Mouse (Mus musculus) midbrain, embryonic 14.5 days (tissue): ENCODE results near the gene C2cd3. TPM values are rescaled to one million over a fixed set of nuclear protein-coding genes. Genes with fewer than 3 reads are reported as not detected.
A peak's percentile ranks its signal among the peaks of the same experiment; 100 is the strongest.

Experiments
- ATAC-seq: fragments of 200-750 bp; cut with Nextera tagmentation; 2 replicates; pipeline ENCODE4 v1.8.0; 2017; ENCODE audit warnings: moderate number of reproducible peaks, moderate library complexity; ENCODE audit not compliant: low FRiP score, low TSS enrichment
- DNase-seq: peaks from one replicate; pipeline ENCODE4 v3.0.0-alpha.2; 2015
- H3K27ac ChIP-seq: fragments of 300-500 bp; sonication (generic); replicated peaks from 2 replicates; pipeline ENCODE4 v1.5.1; 2014; ENCODE audit warnings: mild to moderate bottlenecking, low read depth, low read length, moderate library complexity
- H3K27me3 ChIP-seq: fragments of 300-500 bp; sonication (generic); 2 replicates; pipeline ENCODE4 v1.6.1; 2014; ENCODE audit warnings: low read length, control low read depth, mixed read lengths; ENCODE audit not compliant: control insufficient read depth, insufficient read depth
- H3K36me3 ChIP-seq: fragments of 300-500 bp; sonication (generic); 2 replicates; pipeline ENCODE4 v1.6.1; 2014; ENCODE audit warnings: low read length, control low read depth; ENCODE audit not compliant: control insufficient read depth, insufficient read depth
- H3K4me1 ChIP-seq: fragments of 300-500 bp; sonication (generic); 2 replicates; pipeline ENCODE4 v1.6.1; 2014; ENCODE audit warnings: mild to moderate bottlenecking, antibody characterized with exemption, low read length, control low read depth; ENCODE audit not compliant: control insufficient read depth, insufficient read depth
- H3K4me2 ChIP-seq: fragments of 300-500 bp; sonication (generic); 2 replicates; pipeline ENCODE4 v1.6.1; 2014; ENCODE audit warnings: mild to moderate bottlenecking, low read length, moderate library complexity
- H3K4me3 ChIP-seq: fragments of 300-500 bp; sonication (generic); replicated peaks from 2 replicates; pipeline ENCODE4 v1.5.1; 2014; ENCODE audit warnings: low read depth, low read length
- H3K9ac ChIP-seq: fragments of 300-500 bp; sonication (generic); replicated peaks from 2 replicates; pipeline ENCODE4 v1.6.1; 2014; ENCODE audit warnings: mild to moderate bottlenecking, low read length, moderate library complexity
- H3K9me3 ChIP-seq: fragments of 300-500 bp; sonication (generic); 2 replicates; pipeline ENCODE4 v1.6.1; 2016; ENCODE audit warnings: low read length, control low read depth, mixed read lengths; ENCODE audit not compliant: control insufficient read depth
- WGBS: fragments of 180-500 bp; shearing (Covaris S2); extraction: QIAGEN DNeasy Blood & Tissue Kit; methylation state at CpG from one replicate; pipeline ENCODE4 v1.1.7; 2014; 5-methylcytosine and 5-hydroxymethylcytosine counted together
- polyA plus RNA-seq: library from polyadenylated mRNA; unstranded; fragments of >200 nt; fragmentation: Nextera tagmentation; extraction: Ambion mirVana; gene quantifications from 2 replicates; pipeline ENCODE4 v1.2.1, GENCODE M21; 2014

C2cd3 gene
- polyA plus RNA-seq, 1 experiment from 2014 or later = 27.7 TPM

- no peaks in the 10 kb centered on the region for H3K9me3 ChIP-seq
- no peaks in the 10 kb centered on the region for H3K36me3 ChIP-seq
- H3K9ac ChIP-seq = no peak overlapping the region
- ATAC-seq (no peak), DNase-seq (peak; percentile 14)
- H3K4me2 ChIP-seq = peak overlapping the region; percentile 23
- WGBS = 35% methylated on average over 8 of the region's 8 CpGs
- H3K4me3 ChIP-seq = no peak overlapping the region
- H3K4me1 ChIP-seq = peaks cover 17% of the 10 kb centered on the region
- peak overlapping the region; percentile 72 for H3K27ac ChIP-seq
- H3K27me3 ChIP-seq = no peaks in the 10 kb centered on the region; the same call in 1 of the 2 replicates
These were observed 123.0 kb downstream of the C2cd3 start for GRCm38 (mm10) chr7:100495042-100495441.

- Histone ChIP-seq H3K4me2 (peak overlapping the region; percentile 23), H3K4me3 (no peak overlapping the region), H3K9ac (no peak overlapping the region; the same call in 1 of the 2 replicates), H3K36me3 (no peaks in the 10 kb centered on the region), H3K9me3 (no peaks in the 10 kb centered on the region), H3K27ac (peak overlapping the region; percentile 72), H3K4me1 (peaks cover 17% of the 10 kb centered on the region), H3K27me3 (no peaks in the 10 kb centered on the region; the same call in 1 of the 2 replicates)
- ATAC-seq (peak; percentile 68; the same call in 1 of the 2 replicates), DNase-seq (peak; percentile 80)
- whole genome bisulfite sequencing = 29% methylated on average over 11 of the region's 11 CpGs
These were observed 123.7 kb downstream of the C2cd3 start for GRCm38 (mm10) chr7:100495581-100496251.

GRCm38 (mm10) chr7:100496371-100496770, 124.3 kb downstream of the C2cd3 start:
- ATAC-seq (no peak), DNase-seq (no peak)
- WGBS = 86% methylated on average over 6 of the region's 6 CpGs
- no peaks in the 10 kb centered on the region for H3K9me3 ChIP-seq
- peak overlapping the region; percentile 72 for H3K27ac ChIP-seq
- H3K9ac ChIP-seq = no peak overlapping the region
- H3K27me3 ChIP-seq = no peaks in the 10 kb centered on the region; the same call in 1 of the 2 replicates
- H3K36me3 ChIP-seq = no peaks in the 10 kb centered on the region
- H3K4me2 ChIP-seq = peak overlapping the region; percentile 23; the same call in 1 of the 2 replicates
- peaks cover 17% of the 10 kb centered on the region for H3K4me1 ChIP-seq
- H3K4me3 ChIP-seq = no peak overlapping the region

- no peak overlapping the region for H3K4me2 ChIP-seq
- no peak overlapping the region for H3K4me3 ChIP-seq
- peaks cover 17% of the 10 kb centered on the region for H3K4me1 ChIP-seq
- ATAC-seq = no peak
- WGBS = 98% methylated on average over 9 of the region's 9 CpGs
- DNase-seq = no peak
- no peak overlapping the region for H3K27ac ChIP-seq
- H3K36me3 ChIP-seq = no peaks in the 10 kb centered on the region
- H3K27me3 ChIP-seq = no peaks in the 10 kb centered on the region; the same call in 1 of the 2 replicates
- no peak overlapping the region for H3K9ac ChIP-seq
- H3K9me3 ChIP-seq = no peaks in the 10 kb centered on the region
These were observed 124.8 kb downstream of the C2cd3 start for GRCm38 (mm10) chr7:100496791-100497190.

- Histone ChIP-seq H3K27ac (no peak overlapping the region), H3K4me1 (peaks cover 17% of the 10 kb centered on the region), H3K4me2 (no peak overlapping the region), H3K36me3 (no peaks in the 10 kb centered on the region), H3K27me3 (no peaks in the 10 kb centered on the region; the same call in 1 of the 2 replicates), H3K4me3 (no peak overlapping the region), H3K9me3 (no peaks in the 10 kb centered on the region), H3K9ac (no peak overlapping the region)
- WGBS = 80% methylated on average over 4 of the region's 4 CpGs
- no peak for DNase-seq
- no peak for ATAC-seq
These were observed 125.4 kb downstream of the C2cd3 start for GRCm38 (mm10) chr7:100497402-100497801.

- no peak for DNase-seq
- H3K4me1 ChIP-seq = peaks cover 14% of the 10 kb centered on the region
These were observed 125.9 kb downstream of the C2cd3 start for GRCm38 (mm10) chr7:100497982-100498381.

GRCm38 (mm10) chr7:100499465-100499864, 127.4 kb downstream of the C2cd3 start:
- Histone ChIP-seq H3K9ac (no peak overlapping the region), H3K27me3 (no peaks in the 10 kb centered on the region), H3K9me3 (no peaks in the 10 kb centered on the region), H3K4me2 (no peak overlapping the region), H3K4me3 (no peak overlapping the region), H3K36me3 (no peaks in the 10 kb centered on the region), H3K27ac (no peak overlapping the region), H3K4me1 (peaks cover 12% of the 10 kb centered on the region)
- no peak for ATAC-seq
- no peak for DNase-seq

More at GRCm38 (mm10) chr7:100497982-100498381, 125.9 kb downstream of the C2cd3 start:
- Histone ChIP-seq H3K9ac (no peak overlapping the region), H3K36me3 (no peaks in the 10 kb centered on the region), H3K4me3 (no peak overlapping the region), H3K4me2 (no peak overlapping the region), H3K27ac (no peak overlapping the region), H3K27me3 (no peaks in the 10 kb centered on the region), H3K9me3 (no peaks in the 10 kb centered on the region)
- no peak for ATAC-seq
- WGBS = 95% methylated on average over 13 of the region's 13 CpGs

GRCm38 (mm10) chr7:100500276-100500977, 128.4 kb downstream of the C2cd3 start:
- H3K27me3 ChIP-seq = no peaks in the 10 kb centered on the region
- WGBS = 73% methylated on average over 16 of the region's 16 CpGs

More at GRCm38 (mm10) chr7:100500276-100500977, 128.4 kb downstream of the C2cd3 start:
- ATAC-seq (no peak), DNase-seq (no peak)
- Histone ChIP-seq H3K27ac (no peak overlapping the region), H3K9ac (no peak overlapping the region), H3K4me2 (no peak overlapping the region), H3K9me3 (no peaks in the 10 kb centered on the region), H3K36me3 (no peaks in the 10 kb centered on the region), H3K4me3 (no peak overlapping the region), H3K4me1 (peaks cover 7% of the 10 kb centered on the region)
